Mouse (Mus musculus) heart, adult 2 months (tissue): ENCODE measurements around the gene Shmt1. TPM values are rescaled to one million over a fixed set of nuclear protein-coding genes. Genes with fewer than 3 reads are reported as not detected.
A peak's percentile ranks its signal among the peaks of the same experiment; 100 is the strongest.

ENCODE experiments used
- DNase-seq, 2 experiments: peaks; one replicate each; pipeline ENCODE4 v3.0.0; 2021
- H3K27ac ChIP-seq: fragments of 200-600 bp; 2 replicates; pipeline ENCODE4 v1.8.1; 2022
- H3K27me3 ChIP-seq: fragments of 200-500 bp; 2 replicates; pipeline ENCODE4 v1.6.1; 2012; ENCODE audit warnings: mild to moderate bottlenecking, low read length, inconsistent platforms, mixed read lengths; ENCODE audit not compliant: control insufficient read depth, insufficient read depth
- H3K36me3 ChIP-seq: fragments of 200-500 bp; 2 replicates; pipeline ENCODE4 v1.6.1; 2012; ENCODE audit warnings: low read length, inconsistent platforms; ENCODE audit not compliant: control insufficient read depth, insufficient read depth
- H3K4me1 ChIP-seq: fragments of 200-500 bp; 2 replicates; pipeline ENCODE4 v1.6.1; 2011; ENCODE audit warnings: low read length; ENCODE audit not compliant: control insufficient read depth, insufficient read depth
- H3K4me3 ChIP-seq: fragments of 200-600 bp; 2 replicates; pipeline ENCODE4 v1.8.1; 2022
- H3K79me2 ChIP-seq: fragments of 200-500 bp; replicated peaks from 2 replicates; pipeline ENCODE4 v1.6.1; 2012; ENCODE audit warnings: mild to moderate bottlenecking, inconsistent platforms, low read length, moderate library complexity, mixed read lengths; ENCODE audit not compliant: control insufficient read depth, insufficient read depth
- H3K9ac ChIP-seq: fragments of 200-500 bp; 2 replicates; pipeline ENCODE4 v1.6.1; 2012; ENCODE audit warnings: low read depth, mild to moderate bottlenecking, control low read depth, inconsistent platforms, low read length, mixed read lengths
- CTCF ChIP-seq: fragments of 200-600 bp; IDR thresholded peaks from 2 replicates; pipeline ENCODE4 v1.8.1; 2022; ENCODE audit warnings: antibody characterized with exemption, mild to moderate bottlenecking, moderate library complexity
- EP300 ChIP-seq: fragments of 200-500 bp; IDR thresholded peaks from 2 replicates; pipeline ENCODE4 v1.6.1; 2011; ENCODE audit warnings: low read depth, low read length, control low read depth; ENCODE audit not compliant: insufficient read depth
- POLR2A ChIP-seq: fragments of 200-500 bp; IDR thresholded peaks from 2 replicates; pipeline ENCODE4 v1.6.1; 2011; ENCODE audit warnings: mild to moderate bottlenecking, low read depth, low read length, control low read depth; ENCODE audit not compliant: insufficient read depth
- WGBS: fragments of 180-500 bp; shearing (Covaris S2); methylation state at CpG from one replicate; pipeline ENCODE4 v1.1.7; 2018; 5-methylcytosine and 5-hydroxymethylcytosine counted together
- intact Hi-C: fragments of 180-260 bp; cut with DNase I; formaldehyde crosslinking; loops from one replicate; pipeline ENCODE4 v1.15.1; 2025
- polyA plus RNA-seq: library from polyadenylated mRNA; depleted of rRNA; stranded (reverse); fragments of >200 nt; gene quantifications from 2 replicates; pipeline ENCODE4 v1.2.3, GENCODE M21; 2012
- total RNA-seq, 2 experiments: library from RNA; stranded (reverse); gene quantifications; 2 replicates each; pipeline ENCODE4 v1.2.3; 2021

The Shmt1 gene
- total and polyA plus RNA-seq, 3 experiments: 7.4 to 10.5 (median 8.4) TPM

DNA sequence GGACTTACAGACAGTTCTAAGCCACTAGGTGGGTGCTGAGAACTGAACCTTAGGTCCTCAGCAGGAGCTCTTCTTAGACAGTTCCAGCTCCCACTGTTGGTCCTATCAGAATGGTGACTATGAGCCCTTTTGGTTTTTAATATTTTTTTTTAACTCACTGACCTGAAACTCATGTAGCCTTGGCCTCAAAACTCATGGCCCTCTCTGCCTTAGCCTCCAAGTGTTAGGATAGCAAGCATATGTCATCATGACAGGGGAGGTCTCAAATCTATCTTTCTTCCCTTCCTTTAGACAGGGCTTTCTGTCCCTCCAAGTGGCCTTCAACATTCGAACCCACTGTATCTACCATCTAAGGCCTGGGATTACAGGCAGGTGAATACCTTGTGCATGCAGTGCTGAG lies 10.6 kb downstream of the Shmt1 start:
- Histone ChIP-seq H3K4me3 (no peak overlapping the region), H3K4me1 (no peaks in the 10 kb centered on the region), H3K27ac (no peak overlapping the region), H3K9ac (no peak overlapping the region), H3K36me3 (no peaks in the 10 kb centered on the region), H3K27me3 (no peaks in the 10 kb centered on the region), H3K79me2 (no peaks in the 10 kb centered on the region)
- TF ChIP-seq CTCF (no peak), POLR2A (no peak), EP300 (no peak)
- no peak for DNase-seq
- intact Hi-C loops: no loop called here
- WGBS: 91% methylated on average over 1 of the region's 1 CpGs

DNA sequence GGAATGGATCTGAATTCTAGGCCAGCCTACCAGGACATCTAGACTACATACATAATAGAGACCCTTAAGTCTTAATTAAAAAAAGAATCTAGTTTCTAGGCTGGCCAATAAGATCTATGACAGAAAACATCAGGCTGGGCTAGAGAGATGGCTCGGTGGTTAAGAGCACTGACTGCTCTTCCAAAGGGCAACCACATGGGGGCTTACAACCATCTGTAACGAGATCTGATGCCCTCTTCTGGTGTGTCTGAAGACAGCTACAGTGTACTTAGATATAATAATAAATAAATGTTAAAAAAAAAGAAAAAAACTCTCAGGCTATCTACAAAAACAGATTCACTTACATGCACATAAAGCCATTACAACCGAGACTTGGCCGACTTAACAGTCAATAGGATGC lies 11.5 kb downstream of the Shmt1 start:
- TF ChIP-seq EP300 (no peak), CTCF (peak; percentile 18; the same call in 1 of the 2 replicates), POLR2A (no peak)
- no peak for DNase-seq
- no peaks in the 10 kb centered on the region for H3K36me3 ChIP-seq

DNA sequence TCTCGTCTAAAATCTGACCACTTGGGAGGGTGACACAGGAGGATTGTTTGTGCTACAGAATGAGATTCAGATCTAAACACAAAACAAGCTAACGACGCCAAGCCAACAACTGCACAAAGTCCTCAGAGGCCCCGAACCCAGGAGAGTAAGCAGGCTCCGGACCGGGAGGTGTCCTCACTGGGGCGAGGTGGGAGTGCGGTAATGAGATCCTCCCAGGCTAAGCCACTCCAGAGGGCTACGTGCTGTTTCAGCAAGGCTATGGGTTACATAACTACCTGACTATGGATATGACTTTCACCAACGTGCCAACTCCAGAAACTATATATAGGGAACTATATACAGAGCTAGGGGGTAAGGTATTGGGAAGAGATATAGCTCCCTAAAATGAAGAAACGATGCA lies 15.2 kb downstream of the Shmt1 start:
- WGBS: 76% methylated on average over 11 of the region's 11 CpGs
- no peak for DNase-seq
- no peak overlapping the region for H3K9ac ChIP-seq
- H3K4me1 ChIP-seq: no peaks in the 10 kb centered on the region
- no peak for TF ChIP-seq POLR2A
- TF ChIP-seq CTCF: no peak
- TF ChIP-seq EP300: no peak
- H3K27ac ChIP-seq: no peak overlapping the region
- H3K79me2 ChIP-seq: no peaks in the 10 kb centered on the region
- H3K27me3 ChIP-seq: no peaks in the 10 kb centered on the region
- intact Hi-C loops: no loop called here
- no peaks in the 10 kb centered on the region for H3K36me3 ChIP-seq
- no peak overlapping the region for H3K4me3 ChIP-seq

More for the DNA sequence above, 11.5 kb downstream of the Shmt1 start:
- Histone ChIP-seq H3K4me3 (no peak overlapping the region), H3K9ac (no peak overlapping the region), H3K4me1 (no peaks in the 10 kb centered on the region), H3K27ac (no peak overlapping the region), H3K27me3 (no peaks in the 10 kb centered on the region), H3K79me2 (no peaks in the 10 kb centered on the region)
- WGBS: 85% methylated on average over 4 of the region's 4 CpGs
- intact Hi-C loops: no loop called here

DNA sequence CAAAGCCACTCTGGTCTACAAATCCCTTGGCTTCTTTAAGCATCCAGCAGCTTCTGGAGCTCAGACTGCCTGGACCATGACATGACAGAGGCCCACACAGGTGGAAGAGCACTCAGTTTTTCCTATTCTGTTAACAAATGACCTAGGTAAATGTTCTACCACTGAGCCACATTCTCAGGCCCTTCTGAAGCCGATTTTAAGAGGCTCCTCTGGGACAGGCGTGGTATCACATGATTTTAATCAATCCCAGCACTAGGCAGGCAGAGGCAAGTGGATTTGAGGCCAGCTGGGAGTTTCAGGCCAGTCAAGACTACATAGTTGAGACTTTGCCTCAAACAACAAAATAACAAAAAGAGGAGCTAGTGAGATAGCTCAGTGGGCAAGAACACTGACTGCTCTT lies 21.0 kb downstream of the Shmt1 start:
- Histone ChIP-seq H3K4me3 (no peak overlapping the region), H3K27ac (no peak overlapping the region), H3K4me1 (peaks cover 7% of the 10 kb centered on the region), H3K9ac (no peak overlapping the region), H3K27me3 (no peaks in the 10 kb centered on the region), H3K36me3 (peaks cover 16% of the 10 kb centered on the region), H3K79me2 (no peaks in the 10 kb centered on the region)
- TF ChIP-seq CTCF: no peak
- TF ChIP-seq POLR2A: no peak
- TF ChIP-seq EP300: no peak
- no peak for DNase-seq
- WGBS: 73% methylated on average over 2 of the region's 2 CpGs
- intact Hi-C loops: no loop called here

DNA sequence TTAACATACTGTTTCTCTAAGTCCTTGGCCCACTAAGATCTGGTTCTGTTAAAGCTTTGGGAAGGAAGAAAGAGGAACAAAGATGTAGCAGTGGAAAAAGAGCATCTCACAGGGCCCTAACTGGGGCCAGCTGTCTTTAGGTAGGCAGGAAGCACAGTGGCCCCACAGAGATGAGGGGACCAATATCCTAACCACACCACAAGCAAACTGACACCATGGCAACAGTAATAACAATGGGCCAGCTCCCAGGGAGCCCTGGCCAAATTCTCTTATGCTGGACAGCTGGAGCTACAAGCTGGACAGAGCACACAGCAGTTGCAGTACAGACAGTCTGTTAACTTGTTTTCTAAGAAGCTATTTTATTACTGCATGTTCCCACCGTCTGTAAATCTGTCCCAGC lies 23.9 kb downstream of the Shmt1 start:
- 30% methylated on average over 1 of the region's 1 CpGs for WGBS
- H3K4me1 ChIP-seq: peaks cover 7% of the 10 kb centered on the region
- peak; percentile 49 to 63 for DNase-seq
- no peaks in the 10 kb centered on the region for H3K27me3 ChIP-seq
- H3K79me2 ChIP-seq: no peaks in the 10 kb centered on the region
- intact Hi-C loops: no loop called here
- TF ChIP-seq EP300 (no peak), CTCF (no peak), POLR2A (no peak)
- peaks cover 18% of the 10 kb centered on the region for H3K36me3 ChIP-seq
- H3K4me3 ChIP-seq: no peak overlapping the region
- H3K9ac ChIP-seq: no peak overlapping the region
- H3K27ac ChIP-seq: no peak overlapping the region

DNA sequence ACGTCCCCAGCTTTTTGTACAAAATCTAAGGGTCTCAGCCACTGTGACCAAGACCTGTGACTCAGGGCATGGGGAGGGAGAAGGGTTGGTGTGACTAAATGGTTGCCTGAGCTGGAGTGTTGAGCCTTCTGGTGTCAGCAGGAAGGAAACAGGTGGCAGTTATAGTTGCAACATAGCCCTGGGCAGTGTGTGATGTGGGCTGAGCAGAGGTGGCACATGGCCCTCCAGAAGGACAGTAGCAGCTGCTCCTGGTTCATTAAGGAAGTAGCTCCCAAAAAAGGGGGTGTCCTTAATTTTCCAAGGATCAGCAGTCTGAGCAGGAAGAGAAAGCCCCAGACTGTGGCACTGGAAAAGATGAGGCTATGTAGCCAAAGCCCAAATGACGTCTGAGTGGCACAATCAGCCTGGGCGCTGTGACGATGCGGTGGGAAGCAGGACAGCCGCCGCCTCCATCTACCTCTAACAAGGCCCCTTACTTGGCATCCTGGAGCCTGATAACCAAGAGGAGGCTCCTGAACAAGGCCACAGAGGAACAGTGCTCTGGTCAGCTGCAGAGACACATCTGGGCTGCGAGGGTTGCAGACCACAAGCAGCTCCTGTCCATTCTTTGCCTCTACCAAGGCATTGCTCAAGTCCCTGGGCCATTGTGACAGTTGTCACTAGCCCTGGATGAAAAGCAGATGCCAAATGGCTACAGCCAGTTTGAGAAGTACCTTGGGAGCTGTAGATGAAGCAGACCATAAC lies 27.2 kb downstream of the Shmt1 start:
- 84% methylated on average over 8 of the region's 8 CpGs for WGBS
- Histone ChIP-seq H3K9ac (no peak overlapping the region), H3K27ac (no peak overlapping the region), H3K27me3 (no peaks in the 10 kb centered on the region), H3K4me3 (no peak overlapping the region), H3K79me2 (peaks cover 2% of the 10 kb centered on the region), H3K36me3 (peaks cover 31% of the 10 kb centered on the region), H3K4me1 (peaks cover 21% of the 10 kb centered on the region)
- intact Hi-C loops: no loop called here
- no peak for DNase-seq
- TF ChIP-seq EP300 (no peak), CTCF (no peak), POLR2A (no peak)
